Mouse (Mus musculus) stomach, embryonic 15.5 days (tissue): ENCODE data around the gene Slc2a9. TPM values are rescaled to one million over a fixed set of nuclear protein-coding genes. Genes with fewer than 3 reads are reported as not detected.
A peak's percentile ranks its signal among the peaks of the same experiment; 100 is the strongest.

ENCODE experiments used
- ATAC-seq: fragments of 200-750 bp; cut with Nextera tagmentation; 2 replicates; pipeline ENCODE4 v1.8.0; 2017; ENCODE audit warnings: low read depth, moderate number of reproducible peaks, moderate TSS enrichment; ENCODE audit not compliant: insufficient read depth, low FRiP score
- H3K27ac ChIP-seq: fragments of 300-500 bp; sonication (generic); 2 replicates; pipeline ENCODE4 v1.5.1; 2015; ENCODE audit warnings: mild to moderate bottlenecking, inconsistent platforms
- H3K27me3 ChIP-seq: fragments of 300-500 bp; sonication (generic); replicated peaks from 2 replicates; pipeline ENCODE4 v1.6.1; 2015; ENCODE audit warnings: inconsistent platforms
- H3K36me3 ChIP-seq: fragments of 300-500 bp; sonication (generic); 2 replicates; pipeline ENCODE4 v1.6.1; 2015; ENCODE audit warnings: inconsistent platforms
- H3K4me1 ChIP-seq: fragments of 300-500 bp; sonication (generic); 2 replicates; pipeline ENCODE4 v1.6.1; 2015; ENCODE audit warnings: inconsistent platforms
- H3K4me2 ChIP-seq: fragments of 300-500 bp; sonication (generic); 2 replicates; pipeline ENCODE4 v1.6.1; 2015; ENCODE audit warnings: mild to moderate bottlenecking, inconsistent platforms
- H3K4me3 ChIP-seq: fragments of 300-500 bp; sonication (generic); replicated peaks from 2 replicates; pipeline ENCODE4 v1.5.1; 2015; ENCODE audit warnings: inconsistent platforms
- H3K9ac ChIP-seq: fragments of 300-500 bp; sonication (generic); 2 replicates; pipeline ENCODE4 v1.6.1; 2015; ENCODE audit warnings: inconsistent platforms
- H3K9me3 ChIP-seq: fragments of 300-500 bp; sonication (generic); 2 replicates; pipeline ENCODE4 v1.6.1; 2016; ENCODE audit warnings: inconsistent platforms
- WGBS: fragments of 180-500 bp; shearing (Covaris S2); methylation state at CpG from one replicate; pipeline ENCODE4 v1.1.7; 2015; 5-methylcytosine and 5-hydroxymethylcytosine counted together
- polyA plus RNA-seq: library from polyadenylated mRNA; unstranded; fragments of >200 nt; fragmentation: Nextera tagmentation; extraction: Ambion mirVana; gene quantifications from 2 replicates; pipeline ENCODE4 v1.2.1, GENCODE M21; 2015

Slc2a9 gene
- polyA plus RNA-seq, 1 experiment from 2014 or later: 1.6 TPM

DNA sequence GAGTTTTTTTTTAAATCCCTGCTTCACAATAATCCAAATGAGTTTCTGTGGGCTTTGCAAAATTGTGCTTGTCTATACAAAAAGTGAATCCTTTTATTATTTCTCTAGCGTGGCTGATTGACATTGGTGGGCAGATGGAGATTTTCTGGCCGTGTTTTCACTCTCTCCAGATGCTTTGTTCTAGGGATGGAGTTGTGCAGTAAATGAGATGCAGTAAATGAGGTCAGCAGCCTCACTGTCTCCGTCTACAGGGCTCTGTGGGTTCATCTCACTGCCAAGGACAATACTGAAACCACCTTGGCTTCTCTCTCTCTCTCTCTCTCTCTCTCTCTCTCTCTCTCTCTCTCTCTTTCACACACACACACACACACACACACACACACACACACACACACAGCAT is 99.3 kb downstream of the Slc2a9 start:
- WGBS: 55% methylated on average over 3 of the region's 3 CpGs
- Histone ChIP-seq H3K4me2 (no peak overlapping the region), H3K4me3 (no peak overlapping the region), H3K9ac (no peak overlapping the region), H3K36me3 (no peaks in the 10 kb centered on the region), H3K27ac (no peak overlapping the region), H3K27me3 (no peaks in the 10 kb centered on the region), H3K4me1 (no peaks in the 10 kb centered on the region), H3K9me3 (no peaks in the 10 kb centered on the region)
- ATAC-seq: no peak

DNA sequence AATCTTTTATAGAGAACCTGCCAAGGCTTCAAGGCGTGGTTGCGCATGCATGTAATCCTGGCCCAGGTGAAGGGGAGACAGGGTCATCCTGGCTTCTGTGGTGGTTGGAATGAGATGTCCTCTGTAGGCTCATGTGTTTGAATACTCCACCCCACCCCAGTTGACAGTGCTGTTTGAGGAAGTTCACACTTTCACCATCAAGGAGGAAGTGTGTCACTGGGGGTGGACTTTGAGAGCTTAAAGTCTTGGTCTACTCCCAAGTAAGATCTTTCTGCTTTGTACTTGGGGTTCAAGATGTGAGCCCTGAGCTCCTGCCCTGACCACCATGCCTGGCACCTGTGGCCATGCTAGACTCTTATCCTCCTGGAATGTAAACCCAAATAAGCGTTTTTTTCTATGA is 100.7 kb downstream of the Slc2a9 start:
- Histone ChIP-seq H3K9me3 (no peaks in the 10 kb centered on the region), H3K9ac (no peak overlapping the region), H3K4me3 (no peak overlapping the region), H3K27me3 (no peaks in the 10 kb centered on the region), H3K27ac (no peak overlapping the region), H3K36me3 (no peaks in the 10 kb centered on the region), H3K4me1 (no peaks in the 10 kb centered on the region), H3K4me2 (no peak overlapping the region)
- ATAC-seq: no peak
- 87% methylated on average over 3 of the region's 3 CpGs for WGBS

DNA sequence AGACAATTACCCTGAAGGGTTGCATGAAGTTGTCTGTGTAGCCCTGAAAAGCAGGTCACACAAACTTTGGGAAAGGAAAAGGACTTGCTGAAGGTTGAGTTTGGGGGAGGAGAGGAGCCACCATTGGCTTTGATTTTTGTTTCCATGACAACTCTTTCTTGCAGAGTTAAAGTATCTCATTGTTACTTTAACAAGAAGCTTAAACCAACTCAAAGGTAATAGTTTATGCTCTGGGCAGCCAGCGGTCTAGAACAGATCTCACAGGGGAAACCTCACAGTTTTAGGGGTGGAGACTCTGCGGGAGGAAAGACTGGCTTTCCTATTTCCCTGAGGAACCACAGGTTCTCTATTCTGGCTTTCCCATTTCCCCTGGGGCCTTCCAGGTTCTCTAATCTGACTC is 114.1 kb downstream of the Slc2a9 start:
- 36% methylated on average over 2 of the region's 2 CpGs for WGBS
- Histone ChIP-seq H3K4me2 (no peak overlapping the region), H3K4me3 (no peak overlapping the region), H3K4me1 (no peaks in the 10 kb centered on the region), H3K36me3 (no peaks in the 10 kb centered on the region), H3K9me3 (no peaks in the 10 kb centered on the region), H3K9ac (no peak overlapping the region), H3K27me3 (no peaks in the 10 kb centered on the region), H3K27ac (no peak overlapping the region)
- ATAC-seq: no peak

DNA sequence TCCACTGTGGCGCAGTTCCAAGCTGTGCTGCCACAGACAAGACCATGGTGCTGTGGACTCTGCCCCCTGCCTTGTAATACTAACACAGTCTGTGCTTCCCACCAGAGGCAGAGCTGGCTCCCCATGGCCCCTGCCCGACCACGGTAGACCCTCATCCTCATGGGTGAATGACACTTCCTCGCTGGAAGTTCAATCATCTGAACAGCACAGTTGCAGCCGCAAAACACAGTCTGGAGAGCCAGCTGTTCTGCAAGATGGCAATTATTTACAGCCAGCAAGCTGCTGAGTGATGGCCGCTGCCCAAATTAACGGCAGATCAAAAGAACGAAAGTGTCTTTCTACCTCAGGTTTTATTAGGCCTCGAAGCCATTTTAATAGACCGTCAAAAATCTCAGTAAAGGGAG is 114.5 kb downstream of the Slc2a9 start:
- H3K4me1 ChIP-seq: no peaks in the 10 kb centered on the region
- no peak overlapping the region for H3K9ac ChIP-seq
- H3K27ac ChIP-seq: no peak overlapping the region
- H3K36me3 ChIP-seq: no peaks in the 10 kb centered on the region
- no peak overlapping the region for H3K4me3 ChIP-seq
- 38% methylated on average over 10 of the region's 10 CpGs for WGBS
- no peak for ATAC-seq
- H3K4me2 ChIP-seq: no peak overlapping the region
- no peaks in the 10 kb centered on the region for H3K9me3 ChIP-seq
- H3K27me3 ChIP-seq: no peaks in the 10 kb centered on the region

DNA sequence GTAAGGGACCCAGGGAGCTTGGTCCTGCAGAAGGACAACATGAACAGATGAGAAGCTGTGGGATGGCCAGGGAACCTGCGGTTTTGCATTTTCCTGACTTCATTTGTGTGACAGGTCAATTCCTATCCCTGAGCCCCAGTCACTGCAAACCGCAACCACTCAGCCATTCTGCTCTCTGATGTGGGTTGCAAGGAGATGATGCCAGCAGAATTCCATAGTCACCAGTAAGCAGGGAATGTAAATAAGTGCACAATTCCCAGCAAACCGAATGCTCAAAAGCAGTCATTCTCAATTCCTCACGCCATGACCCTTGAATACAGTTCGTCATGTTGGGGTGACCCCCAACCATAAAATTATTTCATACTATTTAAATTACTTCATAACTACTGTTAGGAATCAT is 123.0 kb downstream of the Slc2a9 start:
- ATAC-seq: no peak
- 90% methylated on average over 5 of the region's 5 CpGs for WGBS
- Histone ChIP-seq H3K4me3 (no peak overlapping the region), H3K27me3 (no peaks in the 10 kb centered on the region), H3K9ac (no peak overlapping the region), H3K27ac (no peak overlapping the region), H3K9me3 (no peaks in the 10 kb centered on the region), H3K4me1 (no peaks in the 10 kb centered on the region), H3K36me3 (no peaks in the 10 kb centered on the region), H3K4me2 (no peak overlapping the region)

DNA sequence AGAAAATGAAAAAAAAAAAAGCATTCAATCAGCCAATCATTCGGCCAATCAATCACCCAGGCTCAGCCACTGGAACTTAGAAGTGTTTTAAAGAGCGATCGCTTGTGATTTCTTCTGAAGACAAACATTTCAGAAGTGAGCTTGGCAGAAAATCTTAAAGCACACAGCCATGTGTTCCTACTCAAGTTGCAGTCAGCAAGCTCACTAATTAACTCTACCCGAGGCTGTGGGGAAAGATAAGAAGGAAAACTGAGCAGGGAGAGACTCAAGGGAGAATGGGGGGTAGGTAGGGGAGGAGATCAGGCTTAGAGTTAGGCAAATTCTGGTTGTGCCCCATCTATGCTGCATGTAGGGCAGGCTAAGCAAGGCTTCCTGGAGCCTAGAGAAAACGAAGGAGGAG is 130.6 kb downstream of the Slc2a9 start:
- no peak for ATAC-seq
- Histone ChIP-seq H3K9ac (no peak overlapping the region), H3K4me1 (no peaks in the 10 kb centered on the region), H3K36me3 (no peaks in the 10 kb centered on the region), H3K4me3 (no peak overlapping the region), H3K27me3 (no peaks in the 10 kb centered on the region), H3K27ac (no peak overlapping the region), H3K4me2 (no peak overlapping the region), H3K9me3 (no peaks in the 10 kb centered on the region)
- 26% methylated on average over 5 of the region's 5 CpGs for WGBS

DNA sequence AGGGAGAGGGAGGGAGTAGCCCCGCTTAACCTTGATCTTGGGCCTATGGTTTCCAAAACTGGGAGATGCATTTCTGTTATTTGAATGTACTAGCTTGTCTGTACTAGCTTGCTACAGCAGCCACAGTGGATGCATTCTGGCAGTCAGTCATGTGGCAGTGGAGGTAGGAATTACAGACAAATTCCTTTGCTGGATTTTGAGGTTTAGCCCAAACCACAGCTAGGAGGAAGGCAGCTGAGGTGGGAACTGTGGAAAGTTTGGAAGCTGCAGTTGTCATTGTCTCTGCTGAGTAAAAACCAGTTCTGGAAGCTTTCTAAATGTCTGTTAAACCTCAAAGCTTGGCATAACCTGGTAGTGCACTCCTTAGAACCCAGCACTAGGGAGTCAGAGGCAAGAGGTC is 131.6 kb downstream of the Slc2a9 start:
- ATAC-seq: no peak
- Histone ChIP-seq H3K4me2 (no peak overlapping the region), H3K9me3 (no peaks in the 10 kb centered on the region), H3K9ac (no peak overlapping the region), H3K27me3 (no peaks in the 10 kb centered on the region), H3K27ac (no peak overlapping the region), H3K36me3 (no peaks in the 10 kb centered on the region), H3K4me3 (no peak overlapping the region), H3K4me1 (0 out of 2 replicates have a peak, but pooled peaks cover 4% of the 10 kb centered on the region)
- WGBS: 64% methylated on average over 1 of the region's 1 CpGs

DNA sequence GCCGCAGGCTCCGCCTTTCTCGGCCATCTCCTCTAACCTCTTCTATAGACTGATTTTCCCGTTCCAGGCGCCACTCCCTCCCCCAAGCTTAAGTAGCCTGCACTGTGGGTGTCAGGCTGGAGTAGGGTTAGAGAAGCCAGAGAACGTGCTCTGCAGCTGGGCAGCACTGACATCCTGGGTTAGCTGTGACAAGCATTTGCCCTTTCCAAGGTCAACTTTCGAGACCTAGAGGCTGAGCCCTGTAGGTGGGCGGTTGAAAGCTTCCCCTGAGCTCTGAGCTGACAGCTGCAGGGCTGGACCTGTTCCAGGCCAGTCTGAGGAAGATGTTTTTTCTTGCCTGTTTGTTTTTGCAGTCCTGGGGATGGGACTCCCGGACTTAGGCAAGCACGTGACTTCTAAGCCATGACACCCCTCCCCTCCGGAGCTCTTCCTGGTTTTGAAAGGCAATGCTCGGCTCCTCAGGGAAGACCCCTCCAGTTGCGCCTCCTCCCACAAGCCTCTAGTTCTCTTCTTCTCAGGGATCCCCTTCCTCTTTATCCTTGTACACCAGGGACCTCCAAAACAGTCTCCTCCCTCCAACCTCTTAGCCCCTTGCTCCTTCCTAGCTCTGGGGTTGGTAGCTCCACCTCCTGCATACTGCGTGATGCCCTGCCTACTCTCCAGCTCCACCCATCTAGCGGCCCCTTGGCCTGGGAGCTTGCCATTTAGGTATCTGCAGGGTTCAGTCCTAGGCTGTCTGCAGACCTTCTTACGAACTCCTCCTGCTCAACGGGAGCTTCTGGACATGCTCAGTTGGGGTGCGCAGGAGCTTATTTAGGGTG is 136.1 kb downstream of the Slc2a9 start:
- Histone ChIP-seq H3K4me1 (0 out of 2 replicates have a peak, but pooled peaks cover 7% of the 10 kb centered on the region), H3K36me3 (no peaks in the 10 kb centered on the region), H3K27ac (no peak overlapping the region), H3K4me2 (peak overlapping the region; percentile 48), H3K9ac (no peak overlapping the region), H3K27me3 (no peaks in the 10 kb centered on the region), H3K9me3 (no peaks in the 10 kb centered on the region), H3K4me3 (peak overlapping the region; percentile 29)
- WGBS: 7% methylated on average over 18 of the region's 18 CpGs
- ATAC-seq: peak; percentile 50; the same call in 1 of the 2 replicates

DNA sequence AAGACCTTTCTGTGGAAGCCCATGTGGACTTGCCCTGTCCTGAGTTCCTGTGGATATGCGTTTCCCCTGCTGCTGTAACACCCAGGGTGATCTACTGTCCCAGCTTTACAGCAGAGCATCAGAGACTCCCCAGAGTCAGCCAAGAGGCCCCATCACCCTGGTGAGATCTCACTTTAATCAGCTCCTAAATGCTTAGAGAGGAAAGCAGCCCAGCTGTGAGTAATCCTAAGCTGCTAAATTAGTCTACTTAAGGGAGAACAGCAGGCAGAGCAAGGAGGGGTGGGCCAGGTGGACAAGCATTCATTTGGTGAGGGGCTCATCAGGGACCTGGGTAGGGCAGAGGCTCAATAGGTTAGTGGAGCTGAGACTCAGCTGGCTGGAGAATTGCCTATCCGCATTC is 137.4 kb downstream of the Slc2a9 start:
- H3K9me3 ChIP-seq: no peaks in the 10 kb centered on the region
- no peak overlapping the region for H3K9ac ChIP-seq
- ATAC-seq: no peak
- H3K27ac ChIP-seq: no peak overlapping the region
- H3K27me3 ChIP-seq: no peaks in the 10 kb centered on the region
- no peaks in the 10 kb centered on the region for H3K36me3 ChIP-seq
- no peak overlapping the region for H3K4me3 ChIP-seq
- 0 out of 2 replicates have a peak, but pooled peaks cover 7% of the 10 kb centered on the region for H3K4me1 ChIP-seq
- WGBS: 51% methylated on average over 2 of the region's 2 CpGs
- H3K4me2 ChIP-seq: no peak overlapping the region

DNA sequence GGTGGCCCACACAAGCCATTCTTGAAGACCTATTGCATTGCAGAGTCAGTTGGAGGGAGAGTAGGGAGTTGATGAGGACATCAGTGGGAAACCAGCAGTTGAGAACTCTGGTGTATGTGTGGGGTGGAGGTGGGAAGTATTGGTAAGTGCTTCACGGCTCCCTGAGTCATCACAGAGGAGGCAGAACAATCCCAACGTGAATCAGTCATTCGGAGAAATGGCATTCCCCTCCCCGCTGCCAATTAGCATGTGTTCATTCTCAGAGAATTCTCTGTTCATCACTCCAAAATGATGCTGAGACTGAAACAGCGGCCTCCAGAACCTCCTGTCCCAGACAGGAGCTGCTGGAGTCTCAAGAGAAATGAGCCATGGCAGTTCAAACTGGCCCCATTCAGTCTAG is 138.5 kb downstream of the Slc2a9 start:
- Histone ChIP-seq H3K27me3 (no peaks in the 10 kb centered on the region), H3K9me3 (no peaks in the 10 kb centered on the region), H3K4me3 (no peak overlapping the region), H3K36me3 (no peaks in the 10 kb centered on the region), H3K4me1 (0 out of 2 replicates have a peak, but pooled peaks cover 7% of the 10 kb centered on the region), H3K4me2 (no peak overlapping the region), H3K9ac (no peak overlapping the region), H3K27ac (no peak overlapping the region)
- ATAC-seq: no peak
- 79% methylated on average over 5 of the region's 5 CpGs for WGBS

DNA sequence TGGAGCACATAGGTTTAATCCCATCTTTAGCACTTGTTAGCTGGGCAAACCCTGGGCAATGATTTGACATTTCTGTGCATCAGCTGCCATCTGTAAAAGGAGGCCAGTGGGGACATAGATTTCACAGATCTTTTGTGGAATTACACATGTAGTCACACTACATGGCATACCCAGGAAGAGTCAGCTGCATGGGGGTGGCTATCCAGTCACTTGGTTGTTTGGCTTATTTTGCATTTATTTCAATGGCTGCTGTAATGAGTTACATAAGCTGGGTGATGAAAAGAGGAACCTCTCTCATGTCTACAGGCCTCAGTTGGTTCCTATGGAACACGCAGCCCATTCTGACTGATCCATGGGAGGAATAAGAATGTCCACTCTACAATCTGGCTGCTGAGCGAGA is 143.2 kb downstream of the Slc2a9 start:
- no peak overlapping the region for H3K27ac ChIP-seq
- no peaks in the 10 kb centered on the region for H3K4me1 ChIP-seq
- no peaks in the 10 kb centered on the region for H3K36me3 ChIP-seq
- H3K9ac ChIP-seq: no peak overlapping the region
- ATAC-seq: no peak
- no peaks in the 10 kb centered on the region for H3K27me3 ChIP-seq
- WGBS: 84% methylated on average over 2 of the region's 2 CpGs
- H3K4me3 ChIP-seq: no peak overlapping the region
- no peaks in the 10 kb centered on the region for H3K9me3 ChIP-seq
- no peak overlapping the region for H3K4me2 ChIP-seq

DNA sequence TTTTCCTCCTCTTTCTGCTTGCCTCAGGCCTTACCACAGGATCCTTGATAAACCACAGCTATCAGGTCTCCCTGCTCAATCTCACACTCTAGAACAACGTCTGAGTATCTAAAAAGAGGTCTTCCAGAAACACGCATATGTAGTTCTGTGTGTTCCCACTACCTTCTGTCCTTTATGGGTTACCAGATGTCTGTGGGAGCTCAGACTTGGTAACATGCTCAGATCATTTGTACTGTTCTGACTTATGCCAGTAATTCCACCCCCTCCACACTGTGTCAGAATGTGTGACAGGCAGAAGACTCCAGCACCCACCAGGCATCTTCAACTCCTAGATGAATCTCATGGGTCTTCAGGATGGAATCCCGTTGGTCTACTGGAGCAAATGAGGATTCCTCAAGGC is 146.0 kb downstream of the Slc2a9 start:
- Histone ChIP-seq H3K36me3 (no peaks in the 10 kb centered on the region), H3K27me3 (no peaks in the 10 kb centered on the region), H3K9me3 (no peaks in the 10 kb centered on the region), H3K27ac (no peak overlapping the region), H3K9ac (no peak overlapping the region), H3K4me1 (no peaks in the 10 kb centered on the region), H3K4me2 (no peak overlapping the region), H3K4me3 (no peak overlapping the region)
- 83% methylated on average over 3 of the region's 3 CpGs for WGBS
- ATAC-seq: no peak
